Mouse (Mus musculus) ES-E14 (cell line): ENCODE results near the gene Six3. TPM values are rescaled to one million over a fixed set of nuclear protein-coding genes. Genes with fewer than 3 reads are reported as not detected.

Experiments
- DNase-seq: peaks from one replicate; pipeline ENCODE4 v3.0.0-alpha.2; 2013; ENCODE audit warnings: low read depth, low spot score
- H3K27ac ChIP-seq: 2 replicates; pipeline ENCODE4 v1.5.1; 2012; ENCODE audit warnings: low read depth, mild to moderate bottlenecking, low read length, moderate library complexity, mixed read lengths; ENCODE audit not compliant: poor library complexity, insufficient read depth, severe bottlenecking
- H3K36me3 ChIP-seq: 2 replicates; pipeline ENCODE4 v1.6.1; 2012; ENCODE audit warnings: mild to moderate bottlenecking, low read length, moderate library complexity, mixed read lengths; ENCODE audit not compliant: control insufficient read depth, poor library complexity, insufficient read depth, severe bottlenecking
- H3K4me1 ChIP-seq, 2 experiments: fragments of 150-350 bp in 1 of 2; sonication (generic) in 1 of 2; 2 replicates each; pipeline ENCODE4 v1.6.1; 2012; ENCODE audit warnings: low read length in 2 of 2, mild to moderate bottlenecking in 1 of 2, mixed read lengths in 1 of 2; ENCODE audit not compliant: control insufficient read depth in 2 of 2, insufficient read depth in 2 of 2, poor library complexity in 1 of 2
- H3K4me3 ChIP-seq, 2 experiments: fragments of 150-350 bp in 1 of 2; sonication (generic) in 1 of 2; 2 replicates each; pipeline ENCODE4 v1.5.1; 2012; ENCODE audit warnings: low read length in 2 of 2, low read depth in 1 of 2, mild to moderate bottlenecking in 1 of 2, mixed read lengths in 1 of 2; ENCODE audit not compliant: insufficient read depth in 1 of 2, poor library complexity in 1 of 2, severe bottlenecking in 1 of 2
- H3K9ac ChIP-seq: 2 replicates; pipeline ENCODE4 v1.6.1; 2012; ENCODE audit warnings: low read depth, mild to moderate bottlenecking, low read length, mixed read lengths; ENCODE audit not compliant: poor library complexity, insufficient read depth, severe bottlenecking
- H3K9me3 ChIP-seq: fragments of 150-350 bp; sonication (generic); 2 replicates; pipeline ENCODE4 v1.6.1; 2012; ENCODE audit warnings: low read depth, mild to moderate bottlenecking, low read length; ENCODE audit not compliant: control insufficient read depth, insufficient read depth
- CHD2 ChIP-seq: IDR thresholded peaks from 2 replicates; pipeline ENCODE4 v1.6.1; 2014; ENCODE audit warnings: mild to moderate bottlenecking, low read depth, low read length, inconsistent platforms
- HCFC1 ChIP-seq: IDR thresholded peaks from 2 replicates; pipeline ENCODE4 v1.6.1; 2012; ENCODE audit warnings: low read length, inconsistent platforms, borderline replicate concordance; ENCODE audit not compliant: insufficient read depth
- MAFK ChIP-seq: IDR thresholded peaks from 2 replicates; pipeline ENCODE4 v1.6.1; 2014; ENCODE audit warnings: mild to moderate bottlenecking, low read depth, low read length, inconsistent platforms; ENCODE audit not compliant: insufficient read depth
- ZC3H11A ChIP-seq: IDR thresholded peaks from 2 replicates; pipeline ENCODE4 v1.6.1; 2012; ENCODE audit warnings: low read depth, mild to moderate bottlenecking, inconsistent platforms, low read length, borderline replicate concordance
- ZNF384 ChIP-seq: IDR thresholded peaks from 2 replicates; pipeline ENCODE4 v1.6.1; 2012; ENCODE audit warnings: low read depth, low read length, inconsistent platforms
- in situ Hi-C, 2 experiments: fragments of 600-800 bp; cut with MboI; formaldehyde crosslinking; loops; one replicate each; pipeline ENCODE4 v1.15.1; 2025; ENCODE audit warnings: low sequenced_read_pairs in 2 of 2, inconsistent platforms in 1 of 2; ENCODE audit not compliant: unreplicated experiment in 2 of 2
- total RNA-seq: library from RNA; depleted of rRNA; stranded (reverse); fragments of 300-350 nt; gene quantifications from 2 replicates; pipeline ENCODE4 v1.2.3, GENCODE M21; 2012

Six3 gene
- total RNA-seq, 1 experiment, result not detected

DNA sequence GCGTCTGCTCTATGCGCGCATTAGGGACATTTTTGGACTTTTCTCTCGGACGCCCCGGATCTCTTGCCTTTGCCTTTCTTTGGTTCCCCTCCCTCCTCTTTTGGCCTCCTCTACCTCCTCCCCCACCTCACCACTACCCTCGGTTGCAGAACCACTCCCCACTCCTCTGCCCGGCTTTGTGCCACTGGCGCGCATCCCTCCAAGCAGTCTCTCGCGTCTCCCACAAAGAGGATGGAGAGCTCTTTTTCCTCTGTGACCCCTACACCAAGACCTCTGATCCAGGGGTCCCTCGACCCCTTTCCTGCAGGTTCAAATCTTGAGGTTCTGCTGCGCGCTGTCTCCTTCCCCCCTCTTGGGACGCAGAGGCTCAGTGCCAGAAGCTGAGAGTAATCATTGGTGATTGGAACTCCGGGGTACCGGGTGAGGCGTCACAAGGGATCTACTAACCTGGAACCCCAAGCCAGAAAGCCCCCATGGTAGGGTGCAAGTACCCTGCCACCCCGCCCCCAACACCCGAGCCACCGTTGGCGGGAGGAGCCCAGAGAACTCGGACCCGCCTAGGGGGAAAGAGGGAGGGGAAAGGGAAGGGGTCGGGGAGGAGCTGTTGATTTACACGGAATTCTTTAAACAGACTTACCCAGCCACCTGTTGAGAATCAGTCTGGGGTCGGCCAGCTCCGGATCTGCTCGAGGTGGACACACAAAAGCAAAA, 758 bp downstream of the Six3 start:
- peaks cover 0 to 8% of the 10 kb centered on the region in 2 experiments; a peak in 2 of 4 replicates for H3K4me1 ChIP-seq
- no peak overlapping the region for H3K9ac ChIP-seq
- no peaks in the 10 kb centered on the region for H3K36me3 ChIP-seq
- no peaks in the 10 kb centered on the region for H3K9me3 ChIP-seq
- DNase-seq, result no peak
- TF ChIP-seq CHD2 (no peak), MAFK (no peak), ZNF384 (no peak), ZC3H11A (no peak), HCFC1 (no peak)
- in situ Hi-C loops, result loop anchor here in 1 of 2 experiments (5.0 kb wide), 1 partner anchor 73 kb away; the partner anchor contains the start of gene Six2
- peak overlapping the region; percentile 9 to 25; a peak in 3 of 4 replicates for H3K4me3 ChIP-seq
- no peak overlapping the region for H3K27ac ChIP-seq

DNA sequence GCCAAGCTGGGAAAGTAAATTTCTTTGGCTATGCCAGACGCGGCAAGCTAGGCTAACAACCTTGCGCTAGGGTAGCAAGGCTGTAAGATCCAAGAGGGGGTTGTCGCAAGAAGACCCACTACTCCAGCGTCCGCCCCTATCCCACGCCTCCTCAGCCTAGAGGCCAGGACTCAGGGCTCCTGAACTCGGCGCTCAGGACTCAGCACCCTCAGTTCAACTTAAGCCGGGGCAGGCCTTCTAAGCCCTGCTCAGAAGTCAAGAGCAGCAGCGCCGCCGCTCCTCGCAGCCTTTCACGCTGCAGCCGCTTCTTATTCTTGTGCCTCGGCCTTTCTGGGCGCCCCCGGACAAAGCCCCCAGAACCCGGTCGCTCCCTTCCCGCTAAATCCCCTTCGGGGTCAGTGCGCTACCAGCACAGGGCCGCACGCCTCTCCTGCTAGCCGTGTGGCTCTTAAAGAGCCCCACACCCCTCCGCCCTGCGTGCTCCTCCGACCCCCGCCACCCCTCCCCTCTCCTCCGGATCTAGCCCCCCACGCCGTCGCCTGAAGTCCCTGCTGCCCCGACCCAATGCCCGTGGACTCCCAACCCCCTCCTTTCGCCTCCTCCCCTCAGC, 1.4 kb downstream of the Six3 start:
- no peak for DNase-seq
- in situ Hi-C loops, result loop anchor here (5.0 kb wide), 2 partner anchors 72 to 128 kb away; partner anchors contain the start of gene Six2 (in 2 of the 2)
- H3K27ac ChIP-seq, result no peak overlapping the region

DNA sequence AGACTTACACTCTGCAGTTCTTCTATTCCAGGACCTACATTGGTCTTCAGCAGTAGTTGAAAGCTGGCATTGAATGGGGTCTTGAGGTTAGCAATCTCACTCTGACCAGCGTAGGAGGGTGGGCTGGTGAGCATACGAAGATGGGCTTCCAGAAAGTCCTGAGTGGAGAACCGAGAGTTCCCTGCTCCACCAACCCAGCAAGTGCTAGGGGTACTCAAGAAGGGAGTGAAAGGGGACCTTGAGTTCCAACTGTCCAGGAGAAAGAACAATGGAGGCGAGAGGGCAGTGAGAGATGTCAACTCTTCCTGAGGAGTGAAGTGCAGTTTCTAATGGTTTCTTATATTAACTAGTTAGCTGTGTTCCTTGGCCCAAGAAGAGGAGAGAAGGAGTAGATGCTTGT, 2.2 kb downstream of the Six3 start:
- no peak for DNase-seq
- in situ Hi-C loops, result loop anchor here in 1 of 2 experiments (5.0 kb wide), 2 partner anchors 72 to 128 kb away; partner anchors contain the start of gene Six2
- Histone ChIP-seq H3K4me3 (no peak overlapping the region), H3K36me3 (no peaks in the 10 kb centered on the region), H3K4me1 (peaks cover 0 to 8% of the 10 kb centered on the region in 2 experiments; a peak in 2 of 4 replicates), H3K9me3 (no peaks in the 10 kb centered on the region), H3K9ac (no peak overlapping the region), H3K27ac (no peak overlapping the region)
- TF ChIP-seq ZC3H11A (no peak), HCFC1 (no peak), CHD2 (no peak), ZNF384 (no peak), MAFK (no peak)

More for the DNA sequence above, 1.4 kb downstream of the Six3 start:
- TF ChIP-seq ZNF384 (no peak), ZC3H11A (no peak), CHD2 (no peak), MAFK (no peak), HCFC1 (no peak)
- Histone ChIP-seq H3K4me3 (peak overlapping the region; percentile 9 to 25), H3K4me1 (peaks cover 0 to 8% of the 10 kb centered on the region in 2 experiments; a peak in 2 of 4 replicates), H3K9me3 (no peaks in the 10 kb centered on the region), H3K36me3 (no peaks in the 10 kb centered on the region), H3K9ac (no peak overlapping the region)

DNA sequence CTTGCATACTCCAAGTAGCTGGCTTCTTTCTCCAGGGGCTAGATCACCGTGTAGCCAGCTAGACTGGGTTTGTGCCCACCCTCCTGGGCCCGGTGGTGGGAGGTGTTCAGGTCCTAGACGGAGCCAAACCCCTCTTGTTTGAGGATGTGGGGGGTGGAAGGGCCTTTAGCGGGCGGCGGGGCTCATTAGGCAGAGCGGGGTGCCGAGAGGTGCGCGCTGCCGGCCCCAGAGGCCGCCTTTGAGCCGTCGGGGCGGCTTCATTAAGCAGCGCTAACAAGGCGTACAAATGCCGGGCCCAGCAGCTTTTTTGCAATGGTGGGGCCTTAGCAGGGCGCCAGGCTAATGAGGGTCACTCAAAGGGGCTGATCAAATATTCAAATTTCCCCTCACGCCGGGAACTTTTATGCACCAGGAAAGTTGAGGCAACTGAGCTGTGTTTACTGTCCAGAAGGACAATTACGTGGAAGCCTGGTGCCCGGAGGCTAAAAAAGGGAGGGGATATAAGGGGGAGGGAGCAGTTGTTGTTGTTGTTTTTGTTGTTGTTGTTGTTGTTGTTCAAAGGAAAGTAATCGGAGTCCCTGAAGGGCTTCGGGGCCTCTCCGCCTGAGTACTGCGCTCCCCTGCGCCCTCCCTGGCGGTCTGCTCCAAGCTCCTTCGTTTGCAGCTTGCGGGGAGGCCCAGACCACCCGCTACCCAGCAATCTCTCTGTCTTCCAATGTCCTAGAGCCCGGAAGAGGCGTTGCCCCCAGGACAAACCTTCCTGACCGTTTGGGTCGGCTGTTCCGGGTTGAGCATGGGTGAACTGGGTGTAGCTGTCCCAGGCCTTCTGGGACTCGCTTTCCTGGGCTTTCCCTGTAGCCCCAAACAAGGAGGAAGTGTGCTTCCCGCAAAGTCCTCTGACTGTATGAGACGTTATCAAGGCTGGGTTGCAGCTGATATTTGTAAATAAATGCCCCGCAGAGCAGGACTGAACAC, 3.4 kb downstream of the Six3 start:
- DNase-seq, result no peak
- Histone ChIP-seq H3K27ac (no peak overlapping the region), H3K9me3 (no peaks in the 10 kb centered on the region), H3K4me3 (peak overlapping the region in 1 of 2 experiments; percentile 5; a peak in 1 of 4 replicates), H3K4me1 (peaks cover 0 to 10% of the 10 kb centered on the region in 2 experiments; a peak in 2 of 4 replicates), H3K36me3 (no peaks in the 10 kb centered on the region), H3K9ac (no peak overlapping the region)
- in situ Hi-C loops, result loop anchor here in 1 of 2 experiments (5.0 kb wide), 2 partner anchors 70 to 130 kb away; partner anchors contain the start of gene Six2
- no peak for TF ChIP-seq CHD2
- no peak for TF ChIP-seq ZC3H11A
- TF ChIP-seq MAFK, result no peak
- TF ChIP-seq HCFC1, result no peak
- TF ChIP-seq ZNF384, result no peak
